22 mouse cellular contexts compared by ENCODE assay signal in the genomic region with DNA sequence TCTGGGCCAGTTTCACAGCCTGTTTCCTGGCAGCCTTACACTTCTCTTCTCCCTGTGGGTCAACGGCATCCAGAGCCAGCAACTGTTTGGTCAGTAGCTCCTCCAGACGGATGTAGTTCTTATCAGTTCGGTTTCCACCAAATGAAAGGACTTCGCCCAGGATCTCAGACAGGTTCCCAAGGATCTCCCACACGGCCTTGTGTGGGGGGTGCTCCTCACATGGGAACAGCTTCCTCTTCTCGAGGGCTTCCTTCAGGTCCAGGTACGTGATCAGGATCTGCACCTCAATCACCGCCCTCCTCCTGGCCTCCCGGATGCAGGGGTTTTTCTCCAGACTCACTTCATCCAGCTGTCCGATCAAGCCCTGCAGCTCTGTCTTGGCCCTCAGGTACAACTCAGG. TPM values are rescaled to one million over a fixed set of nuclear protein-coding genes. Genes with fewer than 3 reads are reported as not detected.
A peak's percentile ranks its signal among the peaks of the same experiment; 100 is the strongest.
DNase-seq lines count a peak whose midpoint lies in the region; TF ChIP-seq lines count a peak whose summit lies in the region.
"Had no signal": no experiment of that assay in that cellular context is flagged by ENCODE, and none has a peak within 500 bp of the region (broad histone marks: within the 10 kb centered on the region; RNA-seq: fewer than 3 reads in every experiment).

No protein-coding gene starts in this region.

- no peak overlapping the region for H3K27ac ChIP-seq in testis, adult 2 months (ENCODE audit: control insufficient read depth, insufficient read depth, low read depth, low read length)
- H3K27ac ChIP-seq: embryonic facial prominence, embryonic 10.5 days; embryonic facial prominence, embryonic 12.5 days; forebrain, embryonic 13.5 days; forebrain, embryonic 15.5 days had no signal

- intact Hi-C loops in heart, postnatal 10 days (cut with DNase I): no loop called here

- no peaks in the 10 kb centered on the region for H3K27me3 ChIP-seq in testis, adult 2 months (ENCODE audit: control insufficient read depth, insufficient read depth, low read length)
- H3K27me3 ChIP-seq: CH12.LX; embryonic facial prominence, embryonic 12.5 days; forebrain, embryonic 13.5 days; forebrain, embryonic 15.5 days; Patski had no signal

- H3K36me3 ChIP-seq in testis, adult 2 months (ENCODE audit: control insufficient read depth, insufficient read depth, low read length): no peaks in the 10 kb centered on the region; the same call in 1 of the 2 replicates

- H3K4me1 ChIP-seq in testis, adult 2 months (ENCODE audit: control insufficient read depth, insufficient read depth, low read length): peaks cover 7% of the 10 kb centered on the region; the same call in 1 of the 2 replicates

- TF ChIP-seq CTCF in testis, adult 2 months (IDR thresholded peaks at IDR 0.05; ENCODE audit: control insufficient read depth, insufficient read depth, insufficient replicate concordance, low read depth, low read length): no peak

- peak overlapping the region; percentile 98 for H3K4me3 ChIP-seq in testis, adult 2 months (ENCODE audit: control insufficient read depth, low read depth, low read length)
- H3K4me3 ChIP-seq: embryonic facial prominence, embryonic 10.5 days; embryonic facial prominence, embryonic 12.5 days; forebrain, embryonic 13.5 days; forebrain, embryonic 15.5 days had no signal

- TF ChIP-seq POLR2A in testis, adult 2 months (IDR thresholded peaks at IDR 0.05; ENCODE audit: control insufficient read depth, low read depth, low read length): no peak

- DNase-seq in adrenal gland, postnatal 25 days: peak; percentile 0
- no peak for DNase-seq in adrenal gland, postnatal 4 days (ENCODE audit: low spot score in 2 of 2)
- DNase-seq in heart, adult 11 months: peak; percentile 95
- no peak for DNase-seq in heart, postnatal 10 days
- no peak for DNase-seq in testis, postnatal 10 days (ENCODE audit: low spot score)
- DNase-seq: adrenal gland, adult 8-10 months; adrenal gland, postnatal 14 days; B cell, adult 2 months; cerebellum, adult 11-12 months; cerebellum, adult 2 months; cerebellum, adult 9-10 months; cerebellum, postnatal 10 days; cerebellum, postnatal 25 days; forebrain, postnatal 0 days had no signal

RNA-seq across cellular contexts. Expression of a gene that starts 3.0 kb away (rescaled TPM):
- total RNA-seq in adrenal gland, postnatal 25 days (2021): 34.8 and 36.2 TPM in 2 replicates
- total RNA-seq in adrenal gland, postnatal 4 days (2021): 10 to 100 TPM; 35.8 to 37.0 TPM
- 10 to 100 TPM; 29.1 to 32.7 TPM for total RNA-seq in heart, postnatal 10 days (2021)
- 747 and 947 TPM in 2 replicates for polyA plus RNA-seq in testis, adult 2 months (2012; rRNA removed)

RNA-seq across cellular contexts. Expression of a gene that starts 3.0 kb away (rescaled TPM):
- 69.6 and 71.2 TPM in 2 replicates for total RNA-seq in adrenal gland, postnatal 25 days (2021)
- 10 to 100 TPM; 65.4 to 70.1 TPM for total RNA-seq in adrenal gland, postnatal 4 days (2021)
- total RNA-seq in heart, postnatal 10 days (2021): 10 to 100 TPM; 39.6 to 41.5 TPM
- 39.9 and 47.5 TPM in 2 replicates for polyA plus RNA-seq in testis, adult 2 months (2012; rRNA removed)

RNA-seq across cellular contexts. Expression of a gene that starts 32.2 kb away (rescaled TPM):
- total RNA-seq in adrenal gland, postnatal 25 days (2021): 9.6 and 11.0 TPM in 2 replicates
- total RNA-seq in adrenal gland, postnatal 4 days (2021): 10 to 100 TPM; 11.7 to 13.8 TPM
- 1 to 10 TPM; 6.4 to 8.3 TPM for total RNA-seq in heart, postnatal 10 days (2021)
- polyA plus RNA-seq in testis, adult 2 months (2012; rRNA removed): 11.0 and 11.9 TPM in 2 replicates

RNA-seq across cellular contexts. Expression of a gene that starts 38.0 kb away (rescaled TPM):
- 24.3 and 27.3 TPM in 2 replicates for total RNA-seq in adrenal gland, postnatal 25 days (2021)
- total RNA-seq in adrenal gland, postnatal 4 days (2021): 10 to 100 TPM; 39.6 to 40.9 TPM
- 100 to 1,000 TPM; 127 to 140 TPM for total RNA-seq in heart, postnatal 10 days (2021)
- 13.2 and 37.1 TPM in 2 replicates for polyA plus RNA-seq in testis, adult 2 months (2012; rRNA removed)
- polyA plus RNA-seq: G1E had no signal

RNA-seq across cellular contexts. Expression of a gene that starts 48.6 kb away (rescaled TPM):
- 118 and 144 TPM in 2 replicates for total RNA-seq in adrenal gland, postnatal 25 days (2021)
- 100 to 1,000 TPM; 128 to 142 TPM for total RNA-seq in adrenal gland, postnatal 4 days (2021)
- total RNA-seq in heart, postnatal 10 days (2021): 100 to 1,000 TPM; 151 to 166 TPM
- 9.6 and 11.1 TPM in 2 replicates for polyA plus RNA-seq in testis, adult 2 months (2012; rRNA removed)

Comparison
In these comparisons a context has a peak if more than half of its experiments do, and no peak if none do; other contexts are left out.
1. DNase-seq: peak in adrenal gland, postnatal 25 days (single experiment) and heart, adult 11 months (single experiment); none in adrenal gland, postnatal 4 days (0 of 2), heart, postnatal 10 days (0 of 2) and testis, postnatal 10 days (single experiment).